In the genomic region with DNA sequence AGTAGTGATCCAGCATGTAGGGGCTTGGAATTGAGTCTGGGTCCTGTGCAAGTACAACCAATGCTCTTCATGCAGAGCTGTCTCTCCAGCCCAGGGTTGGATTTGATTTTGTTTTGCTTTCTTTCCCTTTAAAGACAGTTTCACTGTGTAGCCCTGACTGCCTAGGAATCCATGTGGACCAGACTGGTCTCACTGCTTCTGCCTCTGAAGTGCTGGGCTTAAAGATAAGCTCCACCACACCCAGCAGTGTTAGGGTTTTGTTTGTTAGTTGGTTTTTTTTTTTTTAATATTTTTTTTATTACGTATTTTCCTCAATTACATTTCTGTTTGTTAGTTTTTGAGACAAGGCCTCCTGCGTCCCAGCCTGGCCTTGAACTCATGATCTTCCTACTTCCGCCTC, we compare ENCODE assay signal across 16 mouse cellular contexts. TPM values are rescaled to one million over a fixed set of nuclear protein-coding genes. Genes with fewer than 3 reads are reported as not detected.
DNase-seq lines count a peak whose midpoint lies in the region; ATAC-seq lines count a peak whose summit lies in the region.
"Had no signal": no experiment of that assay in that cellular context is flagged by ENCODE, and none has a peak within 500 bp of the region (broad histone marks: within the 10 kb centered on the region; RNA-seq: fewer than 3 reads in every experiment).

No protein-coding gene starts in this region.

- no peak for ATAC-seq in heart, embryonic 13.5 days (ENCODE audit: extremely low read depth, insufficient number of reproducible peaks, low FRiP score, low TSS enrichment)
- no peak for ATAC-seq in neural tube, embryonic 12.5 days (ENCODE audit: low FRiP score, low read depth)
- no peak for ATAC-seq in liver, embryonic 15.5 days (ENCODE audit: insufficient read depth)
- ATAC-seq: intestine, postnatal 0 days had no signal

- no peak for DNase-seq in heart, postnatal 10 days
- no peak for DNase-seq in neural tube, embryonic 10.5 days (ENCODE audit: extremely low spot score, low spot score)
- DNase-seq in spleen, postnatal 4 days (ENCODE audit: low spot score in 2 of 2) = no peak
- DNase-seq in cerebellum, adult 11-12 months = no peak
- DNase-seq: adrenal gland, adult 2 months; cerebellum, postnatal 10 days; kidney, postnatal 10 days; midbrain, embryonic 14.5 days; thymus, adult 2 months had no signal

- peaks cover 63% of the 10 kb centered on the region for H3K4me1 ChIP-seq in heart, embryonic 13.5 days
- peaks cover 23% of the 10 kb centered on the region for H3K4me1 ChIP-seq in neural tube, embryonic 12.5 days
- peaks cover 71% of the 10 kb centered on the region for H3K4me1 ChIP-seq in liver, embryonic 15.5 days (replicated peaks)

- intact Hi-C loops in heart, postnatal 10 days (cut with DNase I) = no loop called here

- H3K4me3 ChIP-seq in heart, embryonic 13.5 days = no peak overlapping the region
- no peak overlapping the region for H3K4me3 ChIP-seq in neural tube, embryonic 12.5 days
- no peak overlapping the region for H3K4me3 ChIP-seq in liver, embryonic 15.5 days (replicated peaks)
- H3K4me3 ChIP-seq: hindbrain, embryonic 15.5 days; limb, embryonic 15.5 days had no signal

- H3K27ac ChIP-seq in heart, embryonic 13.5 days (replicated peaks) = peak overlapping the region; percentile 81
- no peak overlapping the region for H3K27ac ChIP-seq in neural tube, embryonic 12.5 days
- peak overlapping the region; percentile 99 for H3K27ac ChIP-seq in liver, embryonic 15.5 days (replicated peaks)
- H3K27ac ChIP-seq: hindbrain, embryonic 15.5 days; limb, embryonic 15.5 days had no signal

- H3K9me3 ChIP-seq in heart, embryonic 13.5 days = no peaks in the 10 kb centered on the region
- H3K9me3 ChIP-seq in neural tube, embryonic 12.5 days = no peaks in the 10 kb centered on the region
- H3K9me3 ChIP-seq in liver, embryonic 15.5 days (replicated peaks) = no peaks in the 10 kb centered on the region
- H3K9me3 ChIP-seq: G1E; hindbrain, embryonic 15.5 days; limb, embryonic 15.5 days had no signal

- H3K36me3 ChIP-seq in heart, embryonic 13.5 days = peaks cover 21% of the 10 kb centered on the region
- H3K36me3 ChIP-seq in neural tube, embryonic 12.5 days = peaks cover 8% of the 10 kb centered on the region; the same call in 1 of the 2 replicates
- peaks cover 11% of the 10 kb centered on the region for H3K36me3 ChIP-seq in liver, embryonic 15.5 days (replicated peaks)

- H3K27me3 ChIP-seq in heart, embryonic 13.5 days (replicated peaks) = no peaks in the 10 kb centered on the region
- no peaks in the 10 kb centered on the region for H3K27me3 ChIP-seq in neural tube, embryonic 12.5 days (replicated peaks)
- no peaks in the 10 kb centered on the region for H3K27me3 ChIP-seq in liver, embryonic 15.5 days
- H3K27me3 ChIP-seq: hindbrain, embryonic 15.5 days; limb, embryonic 15.5 days had no signal

- 83% methylated on average over 3 of the region's 3 CpGs for WGBS in heart, embryonic 13.5 days
- 93% methylated on average over 3 of the region's 3 CpGs for WGBS in neural tube, embryonic 12.5 days
- 39% methylated on average over 3 of the region's 3 CpGs for WGBS in liver, embryonic 15.5 days (ENCODE audit: insufficient replicate concordance)

- peak overlapping the region; percentile 37; the same call in 1 of the 2 replicates for H3K9ac ChIP-seq in heart, embryonic 13.5 days
- H3K9ac ChIP-seq in neural tube, embryonic 12.5 days = 0 out of 2 replicates have a peak overlapping the region, but pooled peaks have one; percentile 17
- H3K9ac ChIP-seq in liver, embryonic 15.5 days = peak overlapping the region; percentile 12; the same call in 1 of the 2 replicates
- H3K9ac ChIP-seq: hindbrain, embryonic 15.5 days; limb, embryonic 15.5 days had no signal

- peak overlapping the region; percentile 48 for H3K4me2 ChIP-seq in heart, embryonic 13.5 days
- H3K4me2 ChIP-seq in neural tube, embryonic 12.5 days (replicated peaks) = no peak overlapping the region
- peak overlapping the region; percentile 46 for H3K4me2 ChIP-seq in liver, embryonic 15.5 days
- H3K4me2 ChIP-seq: hindbrain, embryonic 15.5 days; limb, embryonic 15.5 days had no signal

RNA-seq across cellular contexts. Expression of gene Lsm10, which starts 2.9 kb away (rescaled TPM):
- 35.2 and 48.6 TPM in 2 replicates for polyA plus RNA-seq in heart, embryonic 13.5 days (2015; fragmentation: Nextera tagmentation; extraction: Ambion mirVana)
- 10 to 100 TPM; 11.0 to 14.3 TPM for total RNA-seq in heart, postnatal 10 days (2021)
- 38.8 and 38.9 TPM in 2 replicates for polyA plus RNA-seq in neural tube, embryonic 12.5 days (2016; fragmentation: Nextera tagmentation; extraction: Ambion mirVana)
- polyA plus RNA-seq in liver, embryonic 15.5 days (2015; fragmentation: Nextera tagmentation; extraction: Ambion mirVana) = 25.5 and 26.7 TPM in 2 replicates

RNA-seq across cellular contexts. Expression of gene Stk40, which starts 4.4 kb away (rescaled TPM):
- 26.4 and 26.6 TPM in 2 replicates for polyA plus RNA-seq in heart, embryonic 13.5 days (2015; fragmentation: Nextera tagmentation; extraction: Ambion mirVana)
- total RNA-seq in heart, postnatal 10 days (2021) = 10 to 100 TPM; 22.8 to 32.7 TPM
- 46.2 and 49.4 TPM in 2 replicates for polyA plus RNA-seq in neural tube, embryonic 12.5 days (2016; fragmentation: Nextera tagmentation; extraction: Ambion mirVana)
- 13.1 and 15.5 TPM in 2 replicates for polyA plus RNA-seq in liver, embryonic 15.5 days (2015; fragmentation: Nextera tagmentation; extraction: Ambion mirVana)

RNA-seq across cellular contexts. Expression of gene Oscp1, which starts 41.0 kb away (rescaled TPM):
- polyA plus RNA-seq in heart, embryonic 13.5 days (2015; fragmentation: Nextera tagmentation; extraction: Ambion mirVana) = 6.4 and 7.7 TPM in 2 replicates
- total RNA-seq in heart, postnatal 10 days (2021) = 1 to 10 TPM; 3.5 to 4.1 TPM
- 23.7 and 24.1 TPM in 2 replicates for polyA plus RNA-seq in neural tube, embryonic 12.5 days (2016; fragmentation: Nextera tagmentation; extraction: Ambion mirVana)
- polyA plus RNA-seq in liver, embryonic 15.5 days (2015; fragmentation: Nextera tagmentation; extraction: Ambion mirVana) = 1.6 and 1.9 TPM in 2 replicates

RNA-seq across cellular contexts. Expression of gene Eva1b, which starts 48.2 kb away (rescaled TPM):
- polyA plus RNA-seq in heart, embryonic 13.5 days (2015; fragmentation: Nextera tagmentation; extraction: Ambion mirVana) = 30.9 and 34.2 TPM in 2 replicates
- 10 to 100 TPM; 36.3 to 37.0 TPM for total RNA-seq in heart, postnatal 10 days (2021)
- polyA plus RNA-seq in neural tube, embryonic 12.5 days (2016; fragmentation: Nextera tagmentation; extraction: Ambion mirVana) = 28.7 and 33.5 TPM in 2 replicates
- polyA plus RNA-seq in liver, embryonic 15.5 days (2015; fragmentation: Nextera tagmentation; extraction: Ambion mirVana) = 12.5 and 14.0 TPM in 2 replicates

RNA-seq across cellular contexts. Expression of gene Mrps15, which starts 52.6 kb away (rescaled TPM):
- 129 and 137 TPM in 2 replicates for polyA plus RNA-seq in heart, embryonic 13.5 days (2015; fragmentation: Nextera tagmentation; extraction: Ambion mirVana)
- 10 to 100 TPM; 64.2 to 64.3 TPM for total RNA-seq in heart, postnatal 10 days (2021)
- 131 and 135 TPM in 2 replicates for polyA plus RNA-seq in neural tube, embryonic 12.5 days (2016; fragmentation: Nextera tagmentation; extraction: Ambion mirVana)
- polyA plus RNA-seq in liver, embryonic 15.5 days (2015; fragmentation: Nextera tagmentation; extraction: Ambion mirVana) = 68.1 and 74.3 TPM in 2 replicates
